Mouse (Mus musculus) testis, postnatal 14 days (tissue): ENCODE measurements at regions not wholly inside any gene's neighbourhood (a gene's known extent, or its start where the extent isn't known, plus 50 kb on each side); places are given as distances from the start of the nearest gene placed in this dataset.

Source experiments
- DNase-seq: peaks from one replicate; pipeline ENCODE4 v3.0.0; 2021; ENCODE audit warnings: low spot score

- no peak for DNase-seq
Observed at GRCm38 (mm10) chr1:154255971-154256370, 55.0 kb downstream of the Zfp648 start.

- DNase-seq = no peak
Observed at GRCm38 (mm10) chr1:154256811-154257210, 55.8 kb downstream of the Zfp648 start.

GRCm38 (mm10) chr1:154258511-154258910 lies 57.5 kb downstream of the Zfp648 start:
- DNase-seq = no peak

GRCm38 (mm10) chr1:154260393-154260792 lies 59.4 kb downstream of the Zfp648 start:
- no peak for DNase-seq

GRCm38 (mm10) chr1:154281438-154281837 lies 80.5 kb downstream of the Zfp648 start:
- DNase-seq = peak; percentile 36

GRCm38 (mm10) chr1:154286080-154286479 lies 85.1 kb downstream of the Zfp648 start:
- DNase-seq = no peak

GRCm38 (mm10) chr1:154292729-154293128 lies 91.7 kb downstream of the Zfp648 start:
- no peak for DNase-seq

- no peak for DNase-seq
Observed at GRCm38 (mm10) chr1:154296080-154296479, 95.1 kb downstream of the Zfp648 start.

- DNase-seq = no peak
Observed at GRCm38 (mm10) chr1:154299866-154300265, 98.9 kb downstream of the Zfp648 start.

- no peak for DNase-seq
Observed at GRCm38 (mm10) chr1:154309650-154310049, 108.7 kb downstream of the Zfp648 start.
